Mouse (Mus musculus): ENCODE data around the gene Gng12. TPM values are rescaled to one million over a fixed set of nuclear protein-coding genes. Genes with fewer than 3 reads are reported as not detected.
A peak's percentile ranks its signal among the peaks of the same experiment; 100 is the strongest.
"Not testable (repeated sequence)": the region's sequence is repeated elsewhere in the genome, so short reads cannot be mapped to it uniquely, and the experiment has no call there.

Gng12 gene
- polyA plus RNA-seq, 1 experiment from 2014 or later: 46.8 TPM

GRCm38 (mm10) chr6:67014679-67015075, 118.5 kb downstream of the Gng12 start:
- H3K27ac ChIP-seq: no peak overlapping the region
- no peaks in the 10 kb centered on the region for H3K27me3 ChIP-seq (ENCODE audit: insufficient read depth, poor library complexity, severe bottlenecking)
- no peaks in the 10 kb centered on the region for H3K36me3 ChIP-seq
- H3K4me1 ChIP-seq (replicated peaks): peaks cover 3% of the 10 kb centered on the region; the same call in 1 of the 2 replicates
- 96% methylated on average over 1 of the region's 1 CpGs for WGBS
- no peaks in the 10 kb centered on the region for H3K9me3 ChIP-seq
- no peak for DNase-seq (ENCODE audit: low spot score)
- no peak overlapping the region for H3K4me3 ChIP-seq

GRCm38 (mm10) chr6:67015739-67016519, 119.7 kb downstream of the Gng12 start:
- 79% methylated on average over 8 of the region's 8 CpGs for WGBS
- H3K27me3 ChIP-seq (ENCODE audit: insufficient read depth, poor library complexity, severe bottlenecking): no peaks in the 10 kb centered on the region
- no peak for DNase-seq (ENCODE audit: low spot score)

GRCm38 (mm10) chr6:67016520-67017111, 120.4 kb downstream of the Gng12 start:
- Histone ChIP-seq H3K27me3 (ENCODE audit: insufficient read depth, poor library complexity, severe bottlenecking) (no peaks in the 10 kb centered on the region), H3K4me3 (no peak overlapping the region), H3K4me1 (replicated peaks) (0 out of 2 replicates have a peak, but pooled peaks cover 3% of the 10 kb centered on the region), H3K9me3 (no peaks in the 10 kb centered on the region), H3K36me3 (no peaks in the 10 kb centered on the region), H3K27ac (no peak overlapping the region)
- WGBS: 74% methylated on average over 7 of the region's 7 CpGs
- no peak for DNase-seq (ENCODE audit: low spot score)

More at GRCm38 (mm10) chr6:67015739-67016519, 119.7 kb downstream of the Gng12 start:
- no peak overlapping the region for H3K4me3 ChIP-seq
- H3K36me3 ChIP-seq: no peaks in the 10 kb centered on the region
- H3K27ac ChIP-seq: no peak overlapping the region
- peaks cover 3% of the 10 kb centered on the region; the same call in 1 of the 2 replicates for H3K4me1 ChIP-seq (replicated peaks)
- H3K9me3 ChIP-seq: no peaks in the 10 kb centered on the region

GRCm38 (mm10) chr6:67018365-67018764, 122.2 kb downstream of the Gng12 start:
- no peak overlapping the region for H3K27ac ChIP-seq
- 72% methylated on average over 4 of the region's 4 CpGs for WGBS
- H3K9me3 ChIP-seq: no peaks in the 10 kb centered on the region
- H3K4me1 ChIP-seq (replicated peaks): 0 out of 2 replicates have a peak, but pooled peaks cover 3% of the 10 kb centered on the region
- DNase-seq (ENCODE audit: low spot score): no peak
- no peak overlapping the region for H3K4me3 ChIP-seq
- H3K36me3 ChIP-seq: no peaks in the 10 kb centered on the region
- no peaks in the 10 kb centered on the region for H3K27me3 ChIP-seq (ENCODE audit: insufficient read depth, poor library complexity, severe bottlenecking)

GRCm38 (mm10) chr6:67019001-67019400, 122.8 kb downstream of the Gng12 start:
- not testable (repeated sequence) for H3K4me1 ChIP-seq (replicated peaks); DNase-seq (ENCODE audit: low spot score); H3K9me3 ChIP-seq; H3K27ac ChIP-seq; H3K27me3 ChIP-seq (ENCODE audit: insufficient read depth, poor library complexity, severe bottlenecking); H3K36me3 ChIP-seq; H3K4me3 ChIP-seq
- WGBS: 87% methylated on average over 7 of the region's 7 CpGs

GRCm38 (mm10) chr6:67021308-67021707, 125.1 kb downstream of the Gng12 start:
- no peaks in the 10 kb centered on the region for H3K4me1 ChIP-seq (replicated peaks)
- WGBS: 88% methylated on average over 5 of the region's 5 CpGs
- H3K9me3 ChIP-seq: no peaks in the 10 kb centered on the region
- no peaks in the 10 kb centered on the region for H3K36me3 ChIP-seq
- H3K27me3 ChIP-seq (ENCODE audit: insufficient read depth, poor library complexity, severe bottlenecking): no peaks in the 10 kb centered on the region
- H3K27ac ChIP-seq: no peak overlapping the region
- H3K4me3 ChIP-seq: no peak overlapping the region
- DNase-seq (ENCODE audit: low spot score): no peak

GRCm38 (mm10) chr6:67023729-67024128, 127.5 kb downstream of the Gng12 start:
- H3K27ac ChIP-seq: no peak overlapping the region
- H3K27me3 ChIP-seq (ENCODE audit: insufficient read depth, poor library complexity, severe bottlenecking): peaks cover 8% of the 10 kb centered on the region
- no peaks in the 10 kb centered on the region for H3K36me3 ChIP-seq
- H3K9me3 ChIP-seq: no peaks in the 10 kb centered on the region
- H3K4me1 ChIP-seq (replicated peaks): no peaks in the 10 kb centered on the region
- 87% methylated on average over 4 of the region's 4 CpGs for whole genome bisulfite sequencing
- DNase-seq (ENCODE audit: low spot score): no peak
- no peak overlapping the region for H3K4me3 ChIP-seq

- no peaks in the 10 kb centered on the region for H3K9me3 ChIP-seq
- peaks cover 20% of the 10 kb centered on the region for H3K27me3 ChIP-seq (ENCODE audit: insufficient read depth, poor library complexity, severe bottlenecking)
- no peak overlapping the region for H3K4me3 ChIP-seq
- H3K27ac ChIP-seq: no peak overlapping the region
- no peaks in the 10 kb centered on the region for H3K36me3 ChIP-seq
- H3K4me1 ChIP-seq (replicated peaks): peaks cover 19% of the 10 kb centered on the region
- 80% methylated on average over 3 of the region's 3 CpGs for WGBS
- no peak for DNase-seq (ENCODE audit: low spot score)
Measured at GRCm38 (mm10) chr6:67026661-67027060, 130.5 kb downstream of the Gng12 start.

GRCm38 (mm10) chr6:67027438-67028142, 131.4 kb downstream of the Gng12 start:
- no peak overlapping the region for H3K27ac ChIP-seq
- H3K36me3 ChIP-seq: no peaks in the 10 kb centered on the region
- peaks cover 19% of the 10 kb centered on the region for H3K4me1 ChIP-seq (replicated peaks)
- no peak overlapping the region for H3K4me3 ChIP-seq
- 89% methylated on average over 9 of the region's 9 CpGs for WGBS
- no peak for DNase-seq (ENCODE audit: low spot score)
- peaks cover 21% of the 10 kb centered on the region for H3K27me3 ChIP-seq (ENCODE audit: insufficient read depth, poor library complexity, severe bottlenecking)
- no peaks in the 10 kb centered on the region for H3K9me3 ChIP-seq

- no peaks in the 10 kb centered on the region for H3K9me3 ChIP-seq
- H3K4me3 ChIP-seq: no peak overlapping the region
- H3K27ac ChIP-seq: no peak overlapping the region
- DNase-seq (ENCODE audit: low spot score): no peak
- H3K27me3 ChIP-seq (ENCODE audit: insufficient read depth, poor library complexity, severe bottlenecking): peaks cover 27% of the 10 kb centered on the region
- H3K4me1 ChIP-seq (replicated peaks): peaks cover 25% of the 10 kb centered on the region
- no peaks in the 10 kb centered on the region for H3K36me3 ChIP-seq
- WGBS: 28% methylated on average over 5 of the region's 5 CpGs
Measured at GRCm38 (mm10) chr6:67029312-67029950, 133.2 kb downstream of the Gng12 start.

GRCm38 (mm10) chr6:67029987-67030386, 133.8 kb downstream of the Gng12 start:
- H3K36me3 ChIP-seq: no peaks in the 10 kb centered on the region
- H3K9me3 ChIP-seq: no peaks in the 10 kb centered on the region
- peaks cover 27% of the 10 kb centered on the region for H3K27me3 ChIP-seq (ENCODE audit: insufficient read depth, poor library complexity, severe bottlenecking)
- 0 out of 2 replicates have a peak overlapping the region, but pooled peaks have one; percentile 11 for H3K4me3 ChIP-seq
- H3K4me1 ChIP-seq (replicated peaks): peaks cover 30% of the 10 kb centered on the region
- WGBS: 27% methylated on average over 3 of the region's 3 CpGs
- no peak overlapping the region for H3K27ac ChIP-seq
- no peak for DNase-seq (ENCODE audit: low spot score)

- WGBS: 3% methylated on average over 2 of the region's 2 CpGs
Measured at GRCm38 (mm10) chr6:67030416-67030815, 134.2 kb downstream of the Gng12 start.

More at GRCm38 (mm10) chr6:67030416-67030815, 134.2 kb downstream of the Gng12 start:
- Histone ChIP-seq H3K9me3 (no peaks in the 10 kb centered on the region), H3K27me3 (ENCODE audit: insufficient read depth, poor library complexity, severe bottlenecking) (peaks cover 27% of the 10 kb centered on the region), H3K36me3 (no peaks in the 10 kb centered on the region), H3K27ac (peak overlapping the region; percentile 67), H3K4me3 (0 out of 2 replicates have a peak overlapping the region, but pooled peaks have one; percentile 11), H3K4me1 (replicated peaks) (peaks cover 33% of the 10 kb centered on the region)
- peak; percentile 35 for DNase-seq (ENCODE audit: low spot score)
